Mouse (Mus musculus): Measurements from ENCODE around the gene Rgs16.
A peak's percentile ranks its signal among the peaks of the same experiment; 100 is the strongest.

Rgs16 gene

DNA sequence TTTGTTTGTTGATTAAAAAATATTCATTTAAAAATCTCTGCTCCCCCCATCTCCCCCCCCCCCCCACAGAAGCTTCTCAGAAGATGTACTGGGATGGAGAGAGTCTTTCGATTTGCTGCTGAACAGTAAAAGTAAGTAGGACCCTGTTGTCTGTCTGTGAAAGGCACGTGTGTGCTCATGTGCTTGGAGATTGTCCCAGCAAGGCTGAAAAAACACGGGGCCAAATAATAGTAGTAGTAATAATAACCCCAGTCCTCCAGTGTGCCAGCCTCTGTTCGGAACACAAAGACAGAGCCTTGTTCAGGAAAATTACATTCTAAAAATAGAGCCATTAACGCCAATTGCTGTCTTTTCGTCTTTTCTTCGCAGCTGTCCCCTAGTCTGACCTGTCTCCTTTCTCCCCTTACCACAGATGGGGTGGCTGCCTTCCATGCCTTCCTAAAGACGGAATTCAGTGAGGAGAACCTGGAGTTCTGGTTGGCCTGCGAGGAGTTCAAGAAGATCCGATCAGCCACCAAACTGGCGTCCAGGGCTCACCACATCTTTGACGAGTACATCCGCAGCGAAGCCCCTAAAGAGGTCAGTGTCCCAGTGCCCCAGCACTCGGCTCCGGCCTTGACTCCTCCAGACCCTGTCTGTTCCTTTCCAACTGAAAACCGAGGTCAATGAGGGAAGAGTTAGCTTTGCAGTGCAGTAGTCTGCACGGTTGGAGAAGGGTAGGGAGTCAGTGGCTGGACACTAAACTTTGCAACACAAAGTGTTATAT, 1.6 kb downstream of the Rgs16 start:
- Histone ChIP-seq H3K4me3 (replicated peaks; ENCODE audit: low read length) (no peak overlapping the region), H3K27me3 (ENCODE audit: insufficient read depth, low read length) (peaks cover 65% of the 10 kb centered on the region), H3K36me3 (ENCODE audit: insufficient read depth, low read length) (peaks cover 28% of the 10 kb centered on the region), H3K4me1 (replicated peaks; ENCODE audit: low read depth, low read length) (peaks cover 49% of the 10 kb centered on the region), H3K9me3 (ENCODE audit: low read length) (no peaks in the 10 kb centered on the region)
- no peak for TF ChIP-seq NANOG (IDR thresholded peaks at IDR 0.05; ENCODE audit: borderline replicate concordance, low read length)
- no peak for TF ChIP-seq POU5F1 (IDR thresholded peaks at IDR 0.05; ENCODE audit: borderline replicate concordance, low read length)
- no peak for TF ChIP-seq CTCF (conservative IDR thresholded peaks at IDR 0.05; ENCODE audit: low read length)

DNA sequence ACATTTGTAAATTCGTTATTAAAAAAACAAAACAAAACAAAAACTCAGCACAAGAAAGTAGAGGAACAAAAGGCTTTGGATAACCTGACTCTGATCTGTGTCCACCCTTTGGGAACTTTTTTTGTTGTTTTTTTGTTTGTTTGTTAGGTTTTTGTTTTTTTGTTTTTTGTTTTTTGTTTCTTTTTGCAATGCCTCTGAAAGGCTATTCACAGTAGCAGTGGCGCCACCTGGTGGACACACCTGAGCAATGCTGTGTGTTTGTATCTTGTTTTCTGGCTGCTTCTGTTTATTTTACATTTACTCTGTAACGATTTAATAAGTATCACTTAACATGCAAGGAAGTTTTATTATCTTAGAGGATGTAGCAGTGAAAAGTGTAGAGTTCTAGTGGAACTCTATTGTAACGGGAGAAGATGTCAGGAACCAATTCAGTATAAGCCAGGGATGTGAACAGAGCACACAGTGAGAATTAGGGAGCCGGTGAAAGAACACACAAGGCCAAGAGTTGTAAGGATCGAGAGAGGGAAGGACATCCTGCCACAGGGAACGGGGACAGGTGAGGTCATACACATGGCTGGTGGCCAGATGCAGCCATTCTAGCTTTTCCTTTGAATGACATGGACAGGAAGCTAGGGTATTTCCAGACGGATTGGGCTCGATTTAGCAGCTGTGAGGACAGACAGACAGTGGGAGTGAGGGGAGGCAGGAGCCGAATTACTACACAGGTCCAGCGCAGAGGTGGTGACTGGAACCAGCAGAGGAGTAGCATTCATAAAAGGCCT, 2.4 kb downstream of the Rgs16 start:
- TF ChIP-seq CTCF (conservative IDR thresholded peaks at IDR 0.05; ENCODE audit: low read length) (peak; percentile 79), POU5F1 (IDR thresholded peaks at IDR 0.05; ENCODE audit: borderline replicate concordance, low read length) (no peak)
- Histone ChIP-seq H3K36me3 (ENCODE audit: insufficient read depth, low read length) (peaks cover 28% of the 10 kb centered on the region), H3K4me3 (replicated peaks; ENCODE audit: low read length) (no peak overlapping the region), H3K4me1 (replicated peaks; ENCODE audit: low read depth, low read length) (peaks cover 50% of the 10 kb centered on the region), H3K9me3 (ENCODE audit: low read length) (no peaks in the 10 kb centered on the region), H3K27me3 (ENCODE audit: insufficient read depth, low read length) (peaks cover 57% of the 10 kb centered on the region)

DNA sequence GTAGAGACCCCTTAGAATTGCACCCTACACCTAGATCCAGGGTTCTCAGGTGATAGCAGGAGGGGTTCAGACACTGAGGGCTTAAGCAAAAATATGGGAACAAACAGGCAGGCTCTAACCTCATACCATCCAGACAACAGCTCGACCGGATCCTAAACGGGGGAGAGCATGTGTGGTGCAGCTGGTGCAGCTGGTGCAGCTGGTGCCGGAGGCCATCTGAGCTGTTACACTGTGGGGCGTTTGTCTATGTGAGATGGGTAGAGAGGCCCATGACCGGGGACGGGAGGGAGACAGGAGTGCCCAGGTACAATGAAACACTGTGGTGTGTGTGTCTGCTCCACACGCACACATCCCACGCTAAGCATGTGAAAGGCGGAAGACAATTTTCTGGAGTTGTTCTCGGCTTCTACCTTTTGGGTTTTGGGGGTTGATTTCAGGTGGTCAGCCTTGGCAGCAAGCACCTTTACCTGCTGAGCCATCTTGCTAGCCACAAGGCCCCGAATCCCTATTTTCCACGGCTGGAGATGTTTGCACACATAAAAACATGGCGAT, 6.0 kb downstream of the Rgs16 start:
- TF ChIP-seq POU5F1 (IDR thresholded peaks at IDR 0.05; ENCODE audit: borderline replicate concordance, low read length) (no peak), NANOG (IDR thresholded peaks at IDR 0.05; ENCODE audit: borderline replicate concordance, low read length) (no peak), CTCF (conservative IDR thresholded peaks at IDR 0.05; ENCODE audit: low read length) (no peak)
- Histone ChIP-seq H3K36me3 (ENCODE audit: insufficient read depth, low read length) (peaks cover 28% of the 10 kb centered on the region), H3K4me3 (replicated peaks; ENCODE audit: low read length) (no peak overlapping the region), H3K4me1 (replicated peaks; ENCODE audit: low read depth, low read length) (peaks cover 52% of the 10 kb centered on the region), H3K9me3 (ENCODE audit: low read length) (no peaks in the 10 kb centered on the region), H3K27me3 (ENCODE audit: insufficient read depth, low read length) (peaks cover 32% of the 10 kb centered on the region)

DNA sequence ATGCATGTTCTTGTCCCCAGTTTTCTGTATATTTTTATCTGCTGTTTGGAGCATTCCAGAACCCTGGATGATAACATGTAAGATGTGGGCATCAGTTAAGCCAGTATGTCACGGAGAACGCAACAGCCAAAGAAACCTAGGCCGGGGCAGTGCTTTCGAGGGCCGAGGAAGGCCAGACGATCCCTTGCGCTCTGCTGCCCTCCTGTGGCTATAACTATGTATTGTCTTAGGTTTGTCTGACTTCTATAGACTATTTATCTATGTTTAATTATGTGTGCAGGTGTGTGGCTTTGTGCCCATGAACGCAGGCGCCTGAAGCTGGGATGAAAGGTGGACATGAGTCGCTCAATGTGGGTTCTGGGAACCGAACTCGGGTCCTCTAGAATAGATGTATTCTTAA, 6.6 kb downstream of the Rgs16 start:
- Histone ChIP-seq H3K4me1 (replicated peaks; ENCODE audit: low read depth, low read length) (peaks cover 48% of the 10 kb centered on the region), H3K9me3 (ENCODE audit: low read length) (no peaks in the 10 kb centered on the region), H3K36me3 (ENCODE audit: insufficient read depth, low read length) (peaks cover 27% of the 10 kb centered on the region), H3K4me3 (replicated peaks; ENCODE audit: low read length) (no peak overlapping the region), H3K27me3 (ENCODE audit: insufficient read depth, low read length) (peaks cover 29% of the 10 kb centered on the region)
- TF ChIP-seq POU5F1 (IDR thresholded peaks at IDR 0.05; ENCODE audit: borderline replicate concordance, low read length) (no peak), NANOG (IDR thresholded peaks at IDR 0.05; ENCODE audit: borderline replicate concordance, low read length) (no peak), CTCF (conservative IDR thresholded peaks at IDR 0.05; ENCODE audit: low read length) (peak; percentile 40)

DNA sequence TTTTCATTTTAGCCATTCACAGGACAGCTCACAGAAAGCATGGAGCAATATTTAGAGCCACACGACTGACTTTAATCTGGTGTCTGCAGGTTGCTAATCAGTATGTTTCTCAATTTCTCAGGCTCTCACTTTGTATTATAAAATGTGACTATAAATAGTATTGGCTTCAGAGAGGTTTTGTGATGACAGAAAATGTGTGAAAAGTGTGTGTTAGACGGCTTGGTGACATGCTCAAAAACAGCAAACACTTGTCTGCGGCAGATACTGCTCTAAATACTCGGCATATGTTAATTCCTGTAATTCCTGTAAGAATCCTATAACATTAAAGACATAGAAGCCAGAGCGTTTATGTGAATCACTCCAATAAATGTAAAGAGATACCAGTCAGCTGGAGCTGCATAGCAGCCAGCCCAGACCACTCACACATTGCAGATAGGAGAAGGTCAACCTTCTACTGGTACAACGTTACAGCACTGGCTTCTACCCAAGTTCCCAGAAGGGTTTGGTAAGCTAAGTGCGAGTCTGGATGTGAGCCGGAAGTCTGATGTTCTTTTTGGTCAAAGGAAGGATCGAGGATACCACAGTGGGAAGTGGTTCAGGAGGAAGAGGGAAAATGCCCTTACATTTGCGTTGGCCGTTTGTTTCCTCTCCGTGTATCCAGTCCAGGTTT, 7.8 kb downstream of the Rgs16 start:
- H3K36me3 ChIP-seq (ENCODE audit: insufficient read depth, low read length), result peaks cover 18% of the 10 kb centered on the region
- H3K4me3 ChIP-seq (replicated peaks; ENCODE audit: low read length), result no peak overlapping the region
- H3K4me1 ChIP-seq (replicated peaks; ENCODE audit: low read depth, low read length), result peaks cover 44% of the 10 kb centered on the region
- peaks cover 34% of the 10 kb centered on the region for H3K27me3 ChIP-seq (ENCODE audit: insufficient read depth, low read length)
- TF ChIP-seq NANOG (IDR thresholded peaks at IDR 0.05; ENCODE audit: borderline replicate concordance, low read length) (no peak), POU5F1 (IDR thresholded peaks at IDR 0.05; ENCODE audit: borderline replicate concordance, low read length) (no peak), CTCF (conservative IDR thresholded peaks at IDR 0.05; ENCODE audit: low read length) (no peak)
- no peaks in the 10 kb centered on the region for H3K9me3 ChIP-seq (ENCODE audit: low read length)

DNA sequence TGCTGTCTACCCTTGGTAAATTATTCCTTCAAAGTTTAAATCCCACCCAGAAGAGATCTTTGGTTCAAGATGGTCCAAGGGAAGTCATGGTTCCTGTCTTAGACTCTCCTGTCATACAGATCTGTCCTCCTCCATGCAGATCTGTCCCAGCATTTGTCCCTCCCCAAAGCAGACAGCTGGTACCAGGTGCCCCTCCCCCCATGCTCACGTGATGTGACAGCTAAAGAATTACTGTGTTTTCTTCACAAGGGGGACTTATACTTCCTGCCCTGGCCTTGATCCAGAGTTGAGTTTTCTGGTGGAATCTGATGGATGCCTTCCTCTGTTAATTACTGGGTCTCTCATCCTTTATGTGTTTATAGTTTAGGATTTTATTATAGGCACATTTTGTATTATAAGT, 8.4 kb downstream of the Rgs16 start:
- Histone ChIP-seq H3K4me1 (replicated peaks; ENCODE audit: low read depth, low read length) (peaks cover 43% of the 10 kb centered on the region), H3K27me3 (ENCODE audit: insufficient read depth, low read length) (peaks cover 36% of the 10 kb centered on the region), H3K9me3 (ENCODE audit: low read length) (no peaks in the 10 kb centered on the region), H3K36me3 (ENCODE audit: insufficient read depth, low read length) (peaks cover 12% of the 10 kb centered on the region), H3K4me3 (replicated peaks; ENCODE audit: low read length) (no peak overlapping the region)
- TF ChIP-seq NANOG (IDR thresholded peaks at IDR 0.05; ENCODE audit: borderline replicate concordance, low read length) (no peak), POU5F1 (IDR thresholded peaks at IDR 0.05; ENCODE audit: borderline replicate concordance, low read length) (no peak), CTCF (conservative IDR thresholded peaks at IDR 0.05; ENCODE audit: low read length) (no peak)

DNA sequence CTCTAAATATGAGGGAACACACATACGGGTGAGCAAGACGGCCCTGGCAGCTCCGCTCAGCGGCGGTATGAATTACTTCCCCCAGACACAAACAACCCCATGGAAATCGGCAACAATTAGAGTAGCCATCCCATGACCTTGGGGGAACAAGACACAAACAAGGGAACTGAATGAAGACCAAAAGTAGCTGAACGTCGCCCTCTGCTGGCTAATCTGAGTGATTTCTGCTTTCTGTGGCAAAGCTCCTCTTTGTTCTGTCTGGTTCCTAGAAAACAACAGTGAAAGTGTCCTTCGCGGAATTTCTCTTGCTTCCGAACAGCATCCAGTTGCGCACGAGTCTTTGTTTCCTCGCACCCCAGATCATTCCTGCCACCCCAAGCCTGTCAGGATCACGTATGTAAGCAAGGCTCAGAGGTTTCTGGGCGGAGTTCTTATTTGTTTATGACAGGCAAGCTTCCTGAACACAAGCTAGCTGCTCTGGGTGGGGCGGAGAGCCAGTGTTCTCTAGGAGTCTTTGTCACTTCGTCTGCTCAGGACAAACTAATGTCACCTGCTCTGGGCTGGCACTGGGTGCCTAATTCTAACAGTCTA, 9.2 kb downstream of the Rgs16 start, which contains the start of gene Rnasel:
Gene Rnasel, plus strand, starts transcription at position 216 of the 591 bp plus-strand sequence.
- peaks cover 40% of the 10 kb centered on the region for H3K4me1 ChIP-seq (replicated peaks; ENCODE audit: low read depth, low read length)
- H3K27me3 ChIP-seq (ENCODE audit: insufficient read depth, low read length), result peaks cover 41% of the 10 kb centered on the region
- peaks cover 5% of the 10 kb centered on the region for H3K36me3 ChIP-seq (ENCODE audit: insufficient read depth, low read length)
- no peaks in the 10 kb centered on the region for H3K9me3 ChIP-seq (ENCODE audit: low read length)
- peak within 1 kb of the TSS; percentile 43 for H3K4me3 ChIP-seq (replicated peaks; ENCODE audit: low read length)
- TF ChIP-seq POU5F1 (IDR thresholded peaks at IDR 0.05; ENCODE audit: borderline replicate concordance, low read length), result no peak
- peak; percentile 66 for TF ChIP-seq CTCF (conservative IDR thresholded peaks at IDR 0.05; ENCODE audit: low read length)

DNA sequence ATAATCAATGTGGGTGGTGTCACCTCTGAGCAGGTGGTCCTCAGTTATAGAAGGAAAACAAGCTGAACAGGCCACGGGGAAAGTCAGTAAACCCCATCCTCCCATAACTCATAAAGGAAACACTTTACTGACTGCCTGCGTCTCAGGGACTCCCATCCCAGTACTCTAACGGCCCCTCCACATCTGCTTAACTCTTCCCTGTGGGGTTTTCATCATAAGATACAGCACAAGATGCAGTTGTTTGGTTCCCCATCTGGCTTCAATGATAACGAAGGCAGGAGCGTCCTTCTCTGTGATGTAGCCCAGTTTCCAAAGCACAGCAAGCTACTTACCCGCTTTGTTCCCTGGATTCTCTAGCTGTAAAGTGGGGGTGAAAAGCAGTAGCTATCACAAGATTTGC, 9.9 kb downstream of the Rgs16 start:
- Histone ChIP-seq H3K4me1 (replicated peaks; ENCODE audit: low read depth, low read length) (peaks cover 40% of the 10 kb centered on the region), H3K4me3 (replicated peaks; ENCODE audit: low read length) (no peak overlapping the region), H3K27me3 (ENCODE audit: insufficient read depth, low read length) (peaks cover 37% of the 10 kb centered on the region), H3K9me3 (ENCODE audit: low read length) (no peaks in the 10 kb centered on the region), H3K36me3 (ENCODE audit: insufficient read depth, low read length) (no peaks in the 10 kb centered on the region)
- no peak for TF ChIP-seq CTCF (conservative IDR thresholded peaks at IDR 0.05; ENCODE audit: low read length)
- TF ChIP-seq POU5F1 (IDR thresholded peaks at IDR 0.05; ENCODE audit: borderline replicate concordance, low read length), result no peak
- no peak for TF ChIP-seq NANOG (IDR thresholded peaks at IDR 0.05; ENCODE audit: borderline replicate concordance, low read length)

Data from E14TG2a.4 (cell line).